Mouse (Mus musculus) CH12.LX (cell line): ENCODE results near the gene Cct6b. TPM values are rescaled to one million over a fixed set of nuclear protein-coding genes. Genes with fewer than 3 reads are reported as not detected.
A peak's percentile ranks its signal among the peaks of the same experiment; 100 is the strongest.

Experiments used
- DNase-seq: peaks from one replicate; pipeline ENCODE4 v3.0.0-alpha.2; 2013; ENCODE audit errors: extremely low read depth
- H3K27ac ChIP-seq: 2 replicates; pipeline ENCODE4 v1.5.1; 2012; ENCODE audit warnings: low read depth, mild to moderate bottlenecking, control low read depth, moderate library complexity; ENCODE audit not compliant: insufficient read depth
- H3K27me3 ChIP-seq: replicated peaks from 2 replicates; pipeline ENCODE3; 2012; ENCODE audit warnings: inconsistent platforms
- H3K36me3 ChIP-seq, 2 experiments: replicated peaks in 1 of 2; 2 replicates each; pipeline versions ENCODE3 to v1.6.1; 2012; ENCODE audit warnings: inconsistent platforms in 1 of 2, low read length in 1 of 2, mild to moderate bottlenecking in 1 of 2, mixed read lengths in 1 of 2, moderate library complexity in 1 of 2; ENCODE audit not compliant: control insufficient read depth in 1 of 2, insufficient read depth in 1 of 2
- H3K4me1 ChIP-seq, 2 experiments: 2 replicates each; pipeline ENCODE4 v1.6.1; 2012; ENCODE audit warnings: inconsistent platforms in 1 of 2, moderate library complexity in 1 of 2; ENCODE audit not compliant: insufficient read depth in 2 of 2, control insufficient read depth in 1 of 2
- H3K4me2 ChIP-seq: 2 replicates; pipeline ENCODE4 v1.6.1; 2012; ENCODE audit warnings: low read depth, mild to moderate bottlenecking, control low read depth; ENCODE audit not compliant: poor library complexity, insufficient read depth, severe bottlenecking
- H3K4me3 ChIP-seq, 3 experiments: fragments of 150-350 bp in 1 of 3; sonication (generic) in 1 of 3; replicated peaks in 1 of 3; 2 replicates each; pipeline versions ENCODE3 to v1.5.1; 2011 to 2012; ENCODE audit warnings: low read depth in 2 of 3, low read length in 2 of 3, mild to moderate bottlenecking in 2 of 3, moderate library complexity in 2 of 3, control low read depth in 1 of 3, improper control_type of control experiment in 1 of 3, inconsistent platforms in 1 of 3, mixed read lengths in 1 of 3; ENCODE audit not compliant: poor library complexity in 1 of 3
- H3K79me2 ChIP-seq: replicated peaks from 2 replicates; pipeline ENCODE4 v1.6.1; 2012; ENCODE audit warnings: mild to moderate bottlenecking, moderate library complexity; ENCODE audit not compliant: control insufficient read depth, poor library complexity, insufficient read depth, severe bottlenecking; ENCODE audit errors: extremely low read depth
- H3K9ac ChIP-seq: 2 replicates; pipeline ENCODE4 v1.6.1; 2012; ENCODE audit warnings: low read depth, mild to moderate bottlenecking, control low read depth, moderate library complexity; ENCODE audit not compliant: insufficient read depth
- H3K9me3 ChIP-seq: replicated peaks from 2 replicates; pipeline ENCODE3; 2012; ENCODE audit warnings: low read length, inconsistent platforms, mixed read lengths
- BHLHE40 ChIP-seq: IDR thresholded peaks from 2 replicates; pipeline ENCODE4 v1.6.1; 2011; ENCODE audit warnings: mild to moderate bottlenecking, low read depth, low read length, improper control_type of control experiment
- CHD1 ChIP-seq: IDR thresholded peaks from 2 replicates; pipeline ENCODE4 v1.6.1; 2012; ENCODE audit warnings: low read depth, low read length, improper control_type of control experiment, inconsistent platforms
- CHD2 ChIP-seq: IDR thresholded peaks from 2 replicates; pipeline ENCODE4 v1.6.1; 2011; ENCODE audit warnings: low read length, improper control_type of control experiment
- CTCF ChIP-seq, 2 experiments: IDR thresholded peaks in 1 of 2; conservative IDR thresholded peaks in 1 of 2; 2 replicates each; pipeline ENCODE4 v1.5.1; 2011 to 2012; ENCODE audit warnings: low read depth in 2 of 2, low read length in 2 of 2, improper control_type of control experiment in 1 of 2, inconsistent platforms in 1 of 2, mild to moderate bottlenecking in 1 of 2, moderate library complexity in 1 of 2
- GABPA ChIP-seq: IDR thresholded peaks from 2 replicates; pipeline ENCODE4 v1.6.1; 2012; ENCODE audit warnings: low read depth, low read length, improper control_type of control experiment, inconsistent platforms; ENCODE audit not compliant: insufficient replicate concordance
- IRF4 ChIP-seq: IDR thresholded peaks from 2 replicates; pipeline ENCODE4 v1.6.1; 2014; ENCODE audit warnings: low read depth, mild to moderate bottlenecking, inconsistent platforms, low read length, improper control_type of control experiment
- JUN ChIP-seq: IDR thresholded peaks from 2 replicates; pipeline ENCODE4 v1.6.1; 2011; ENCODE audit warnings: low read depth, mild to moderate bottlenecking, low read length, improper control_type of control experiment, moderate library complexity; ENCODE audit not compliant: insufficient read depth
- JUND ChIP-seq: conservative IDR thresholded peaks from 2 replicates; pipeline ENCODE4 v1.6.1; 2011; ENCODE audit warnings: low read depth, low read length, improper control_type of control experiment
- MEF2A ChIP-seq: IDR thresholded peaks from 2 replicates; pipeline ENCODE4 v1.6.1; 2014; ENCODE audit warnings: low read depth, mild to moderate bottlenecking, inconsistent platforms, low read length, improper control_type of control experiment, borderline replicate concordance
- MYC ChIP-seq: IDR thresholded peaks from 2 replicates; pipeline ENCODE4 v1.6.1; 2011; ENCODE audit warnings: low read depth, mild to moderate bottlenecking, improper control_type of control experiment, low read length
- PAX5 ChIP-seq: IDR thresholded peaks from 2 replicates; pipeline ENCODE4 v1.6.1; 2012; ENCODE audit warnings: low read length, inconsistent platforms, mixed read lengths
- POLR2A ChIP-seq: IDR thresholded peaks from 2 replicates; pipeline ENCODE4 v1.6.1; 2011; ENCODE audit warnings: low read depth, mild to moderate bottlenecking, improper control_type of control experiment, low read length
- RAD21 ChIP-seq: IDR thresholded peaks from 2 replicates; pipeline ENCODE4 v1.6.1; 2011; ENCODE audit warnings: low read depth, mild to moderate bottlenecking, low read length, improper control_type of control experiment, moderate library complexity
- RCOR1 ChIP-seq: conservative IDR thresholded peaks from 2 replicates; pipeline ENCODE4 v1.6.1; 2012; ENCODE audit warnings: low read depth, mild to moderate bottlenecking, inconsistent platforms, low read length, improper control_type of control experiment
- SMC3 ChIP-seq: IDR thresholded peaks from 2 replicates; pipeline ENCODE4 v1.6.1; 2011; ENCODE audit warnings: low read depth, low read length, improper control_type of control experiment
- TCF12 ChIP-seq: IDR thresholded peaks from 2 replicates; pipeline ENCODE4 v1.6.1; 2014; ENCODE audit warnings: low read depth, mild to moderate bottlenecking, inconsistent platforms, low read length, improper control_type of control experiment
- UBTF ChIP-seq: IDR thresholded peaks from 2 replicates; pipeline ENCODE4 v1.6.1; 2012; ENCODE audit warnings: low read depth, mild to moderate bottlenecking, inconsistent platforms, low read length, improper control_type of control experiment, moderate library complexity
- USF1 ChIP-seq: IDR thresholded peaks from 2 replicates; pipeline ENCODE4 v1.6.1; 2014; ENCODE audit warnings: low read depth, mild to moderate bottlenecking, inconsistent platforms, low read length, improper control_type of control experiment
- USF2 ChIP-seq: conservative IDR thresholded peaks from 2 replicates; pipeline ENCODE4 v1.6.1; 2011; ENCODE audit warnings: low read depth, low read length, improper control_type of control experiment
- ZMIZ1 ChIP-seq: IDR thresholded peaks from 2 replicates; pipeline ENCODE4 v1.6.1; 2012; ENCODE audit warnings: low read depth, mild to moderate bottlenecking, inconsistent platforms, low read length, improper control_type of control experiment
- ZNF384 ChIP-seq: IDR thresholded peaks from 2 replicates; pipeline ENCODE4 v1.6.1; 2012; ENCODE audit warnings: low read depth, low read length, improper control_type of control experiment, inconsistent platforms
- dilution Hi-C: fragments of 300-500 bp; cut with MboI; formaldehyde crosslinking; loops from 2 replicates; pipeline ENCODE4 v1.14.3; 2020; ENCODE audit warnings: low sequenced_read_pairs; ENCODE audit not compliant: extremely low pct_unique_long_range_greater_than_20kb, extremely low pct_ligation_motif_present
- in situ Hi-C: fragments of 300-500 bp; cut with MboI; formaldehyde crosslinking; loops from 3 replicates; pipeline ENCODE4 v1.14.3; 2019; ENCODE audit warnings: low sequenced_read_pairs, low pct_ligation_motif_present, low pct_unique_long_range_greater_than_20kb, mixed read lengths
- polyA plus RNA-seq: library from polyadenylated mRNA; unstranded; fragments of >175 nt; gene quantifications from 2 replicates; pipeline ENCODE4 v1.2.1, GENCODE M21; 2012; ENCODE audit warnings: low read depth; ENCODE audit not compliant: insufficient read length
- total RNA-seq, 2 experiments: library from RNA; depleted of rRNA; stranded (reverse); fragments of 300-350 nt in 1 of 2; fragments of >200 nt in 1 of 2; gene quantifications; 2 replicates each; pipeline ENCODE4 v1.2.3; 2012 to 2014

Gene Cct6b
- total and polyA plus RNA-seq, 3 experiments: 0.24 to 0.64 (median 0.44) TPM

DNA sequence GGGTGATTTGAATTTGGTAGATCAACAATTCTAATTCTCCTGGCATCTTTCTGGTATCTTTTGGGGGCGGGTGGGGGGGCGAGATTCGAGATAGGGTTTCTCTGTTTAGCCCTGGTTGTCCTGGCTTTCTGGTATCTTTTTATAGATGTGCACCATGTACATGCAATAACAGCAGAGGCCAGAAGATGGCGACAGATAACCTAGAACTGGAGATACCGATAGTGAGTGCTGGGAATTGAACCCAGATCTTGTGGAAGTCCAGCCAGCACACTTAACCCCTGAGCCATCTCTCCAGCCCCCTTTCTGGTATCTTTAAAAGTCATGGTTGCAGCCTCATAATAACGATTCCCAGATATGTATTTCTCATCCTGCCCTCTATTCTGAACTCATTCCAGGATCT, 18.0 kb downstream of the Cct6b start (continued):
- TF ChIP-seq TCF12 (no peak), RCOR1 (no peak; the same call in 1 of the 2 replicates), MEF2A (peak; percentile 77), JUND (peak; percentile 44; the same call in 1 of the 2 replicates)

DNA sequence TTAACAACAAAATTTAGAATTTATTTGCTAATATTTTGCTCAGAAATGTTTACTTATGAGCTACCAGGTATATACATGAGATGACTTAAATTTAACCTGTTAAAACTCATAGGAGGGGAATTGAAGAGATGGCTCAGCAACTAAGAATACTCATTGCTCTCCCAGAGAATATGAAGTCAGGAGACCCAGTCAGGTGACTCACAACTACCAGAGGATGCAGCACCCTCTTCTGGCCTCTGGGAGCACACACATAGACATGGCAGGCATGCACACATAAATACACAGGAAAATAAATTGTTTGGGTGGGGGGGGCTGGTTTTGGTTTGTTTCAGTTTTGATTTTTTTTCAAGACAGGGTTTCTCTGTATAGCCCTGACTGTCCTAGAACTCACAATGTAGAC, 25.1 kb downstream of the Cct6b start:
- peak in 1 of 2 experiments; percentile 42; a peak in 2 of 4 replicates for TF ChIP-seq CTCF (conservative IDR thresholded peaks at IDR 0.05 in 1 of 2, IDR thresholded peaks at IDR 0.05 in 1 of 2; ENCODE audit: low read depth in 2 of 2, low read length in 2 of 2)
- TF ChIP-seq RAD21: peak; percentile 21
- peak; percentile 76 for TF ChIP-seq BHLHE40
- TF ChIP-seq USF1: peak; percentile 13; the same call in 1 of the 2 replicates
- no peak for TF ChIP-seq CHD2
- TF ChIP-seq SMC3: peak; percentile 3; the same call in 1 of the 2 replicates
- TF ChIP-seq USF2: 0 out of 2 replicates have a peak, but pooled peaks have one; percentile 31
- no peak for TF ChIP-seq UBTF
- no peaks in the 10 kb centered on the region for H3K27me3 ChIP-seq
- dilution Hi-C loops: no loop called here
- no peak overlapping the region for H3K27ac ChIP-seq
- in situ Hi-C loops: no loop called here
- H3K4me3 ChIP-seq: no peak overlapping the region
- H3K79me2 ChIP-seq: no peaks in the 10 kb centered on the region
- no peak for DNase-seq
- no peak overlapping the region for H3K9ac ChIP-seq
- H3K9me3 ChIP-seq: no peaks in the 10 kb centered on the region
- no peak overlapping the region for H3K4me2 ChIP-seq
- no peaks in the 10 kb centered on the region for H3K36me3 ChIP-seq
- no peaks in the 10 kb centered on the region for H3K4me1 ChIP-seq

DNA sequence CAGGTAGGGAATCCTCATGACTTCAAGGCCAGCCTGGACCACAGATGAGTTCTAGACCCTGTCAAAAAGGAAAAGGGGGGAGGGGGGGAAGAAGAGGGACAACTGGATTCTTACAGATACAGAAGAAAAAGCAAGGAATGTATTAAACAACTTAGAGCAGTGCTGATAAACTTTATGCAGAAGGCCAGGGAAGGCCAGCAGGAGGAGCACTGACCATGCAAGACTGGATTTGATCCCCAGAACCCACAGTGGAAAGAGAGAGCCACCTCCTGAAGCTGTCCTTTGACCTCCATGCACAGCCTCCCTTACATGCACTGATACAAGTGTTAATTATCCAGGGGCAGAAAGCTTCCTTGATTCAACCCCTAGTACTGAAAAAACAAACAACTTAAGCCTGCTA, 29.9 kb downstream of the Cct6b start:
- Histone ChIP-seq H3K36me3 (no peaks in the 10 kb centered on the region), H3K9me3 (no peaks in the 10 kb centered on the region)
- dilution Hi-C loops: no loop called here
- TF ChIP-seq CHD1 (no peak), CTCF (conservative IDR thresholded peaks at IDR 0.05 in 1 of 2, IDR thresholded peaks at IDR 0.05 in 1 of 2; ENCODE audit: low read depth in 2 of 2, low read length in 2 of 2) (peak in 1 of 2 experiments; percentile 48; a peak in 2 of 4 replicates), GABPA (no peak), MYC (no peak), BHLHE40 (no peak), ZMIZ1 (no peak), ZNF384 (no peak), JUN (no peak), POLR2A (no peak), PAX5 (no peak), SMC3 (peak; percentile 43), RAD21 (peak; percentile 36), MEF2A (no peak), IRF4 (no peak)
- TF ChIP-seq, all 38 proteins: peak for 3
- in situ Hi-C loops: no loop called here
- Histone ChIP-seq H3K9ac (no peak overlapping the region), H3K79me2 (no peaks in the 10 kb centered on the region), H3K4me1 (no peaks in the 10 kb centered on the region), H3K4me2 (no peak overlapping the region), H3K27me3 (peaks cover 4% of the 10 kb centered on the region), H3K4me3 (no peak overlapping the region), H3K27ac (no peak overlapping the region)
- DNase-seq: no peak
